Mouse (Mus musculus) stomach, embryonic 16.5 days (tissue): ENCODE results near the gene Alg14. TPM values are rescaled to one million over a fixed set of nuclear protein-coding genes. Genes with fewer than 3 reads are reported as not detected.

ENCODE experiments used
- ATAC-seq: fragments of 200-750 bp; cut with Nextera tagmentation; 2 replicates; pipeline ENCODE4 v1.8.0; 2017; ENCODE audit warnings: moderate number of reproducible peaks, moderate TSS enrichment; ENCODE audit not compliant: insufficient read depth, low FRiP score
- H3K27ac ChIP-seq: fragments of 300-500 bp; sonication (generic); 2 replicates; pipeline ENCODE4 v1.5.1; 2014; ENCODE audit warnings: low read length
- H3K27me3 ChIP-seq: fragments of 300-500 bp; sonication (generic); 2 replicates; pipeline ENCODE4 v1.6.1; 2014; ENCODE audit warnings: low read length, control low read depth, mixed read lengths; ENCODE audit not compliant: control insufficient read depth, insufficient read depth
- H3K36me3 ChIP-seq: fragments of 300-500 bp; sonication (generic); 2 replicates; pipeline ENCODE4 v1.6.1; 2014; ENCODE audit warnings: low read length; ENCODE audit not compliant: control insufficient read depth, insufficient read depth
- H3K4me1 ChIP-seq: fragments of 300-500 bp; sonication (generic); 2 replicates; pipeline ENCODE4 v1.6.1; 2014; ENCODE audit warnings: low read length, control low read depth, mixed read lengths; ENCODE audit not compliant: control insufficient read depth, insufficient read depth
- H3K4me2 ChIP-seq: fragments of 300-500 bp; sonication (generic); 2 replicates; pipeline ENCODE4 v1.6.1; 2014; ENCODE audit warnings: low read depth, low read length, mixed read lengths
- H3K4me3 ChIP-seq: fragments of 300-500 bp; sonication (generic); replicated peaks from 2 replicates; pipeline ENCODE4 v1.5.1; 2014; ENCODE audit warnings: mild to moderate bottlenecking, low read length
- H3K9ac ChIP-seq: fragments of 300-500 bp; sonication (generic); 2 replicates; pipeline ENCODE4 v1.6.1; 2014; ENCODE audit warnings: low read length
- H3K9me3 ChIP-seq: fragments of 300-500 bp; sonication (generic); replicated peaks from 2 replicates; pipeline ENCODE4 v1.6.1; 2016; ENCODE audit warnings: low read length, control low read depth; ENCODE audit not compliant: control insufficient read depth
- WGBS: fragments of 180-500 bp; shearing (Covaris S2); extraction: QIAGEN DNeasy Blood & Tissue Kit; methylation state at CpG from one replicate; pipeline ENCODE4 v1.1.7; 2014; 5-methylcytosine and 5-hydroxymethylcytosine counted together
- polyA plus RNA-seq: library from polyadenylated mRNA; unstranded; fragments of >200 nt; fragmentation: Nextera tagmentation; extraction: Ambion mirVana; gene quantifications from 2 replicates; pipeline ENCODE4 v1.2.1, GENCODE M21; 2015

The Alg14 gene
- polyA plus RNA-seq, 1 experiment from 2014 or later, result 45.8 TPM

GRCm38 (mm10) chr3:121258521-121259478 is 32.8 kb upstream of the Alg14 start:
- no peak for ATAC-seq
- 67% methylated on average over 20 of the region's 20 CpGs for whole genome bisulfite sequencing
- no peaks in the 10 kb centered on the region for H3K9me3 ChIP-seq
- no peaks in the 10 kb centered on the region for H3K36me3 ChIP-seq
- no peak overlapping the region for H3K4me2 ChIP-seq
- no peak overlapping the region for H3K9ac ChIP-seq
- no peak overlapping the region for H3K27ac ChIP-seq
- H3K4me1 ChIP-seq, result peaks cover 12% of the 10 kb centered on the region; the same call in 1 of the 2 replicates
- peaks cover 23% of the 10 kb centered on the region for H3K27me3 ChIP-seq
- H3K4me3 ChIP-seq, result no peak overlapping the region

- no peak for ATAC-seq
- Histone ChIP-seq H3K9ac (no peak overlapping the region), H3K9me3 (no peaks in the 10 kb centered on the region), H3K4me1 (peaks cover 12% of the 10 kb centered on the region; the same call in 1 of the 2 replicates), H3K36me3 (no peaks in the 10 kb centered on the region), H3K27ac (no peak overlapping the region), H3K4me2 (no peak overlapping the region), H3K4me3 (no peak overlapping the region), H3K27me3 (peaks cover 28% of the 10 kb centered on the region)
- 86% methylated on average over 7 of the region's 7 CpGs for WGBS
These were observed 31.5 kb upstream of the Alg14 start for GRCm38 (mm10) chr3:121260041-121260440.

GRCm38 (mm10) chr3:121260831-121261230 is 30.7 kb upstream of the Alg14 start:
- no peak overlapping the region for H3K27ac ChIP-seq
- H3K4me1 ChIP-seq, result peaks cover 12% of the 10 kb centered on the region; the same call in 1 of the 2 replicates
- WGBS, result 82% methylated on average over 1 of the region's 1 CpGs
- peaks cover 28% of the 10 kb centered on the region for H3K27me3 ChIP-seq
- no peak overlapping the region for H3K4me2 ChIP-seq
- no peak overlapping the region for H3K9ac ChIP-seq
- H3K36me3 ChIP-seq, result no peaks in the 10 kb centered on the region
- no peak for ATAC-seq
- H3K4me3 ChIP-seq, result no peak overlapping the region
- no peaks in the 10 kb centered on the region for H3K9me3 ChIP-seq

- Histone ChIP-seq H3K27me3 (peaks cover 28% of the 10 kb centered on the region), H3K4me1 (peaks cover 12% of the 10 kb centered on the region; the same call in 1 of the 2 replicates), H3K36me3 (no peaks in the 10 kb centered on the region), H3K4me3 (no peak overlapping the region), H3K4me2 (no peak overlapping the region), H3K27ac (no peak overlapping the region), H3K9me3 (no peaks in the 10 kb centered on the region), H3K9ac (no peak overlapping the region)
- WGBS, result 84% methylated on average over 7 of the region's 7 CpGs
- no peak for ATAC-seq
These were observed 30.3 kb upstream of the Alg14 start for GRCm38 (mm10) chr3:121261251-121261650.

- WGBS, result 11% methylated on average over 21 of the region's 21 CpGs
- Histone ChIP-seq H3K27me3 (peaks cover 28% of the 10 kb centered on the region), H3K9me3 (no peaks in the 10 kb centered on the region), H3K9ac (peak overlapping the region; percentile 79), H3K4me1 (peaks cover 12% of the 10 kb centered on the region; the same call in 1 of the 2 replicates), H3K4me3 (peak overlapping the region; percentile 62), H3K36me3 (no peaks in the 10 kb centered on the region), H3K4me2 (peak overlapping the region; percentile 98), H3K27ac (no peak overlapping the region)
- ATAC-seq, result no peak
These were observed 29.5 kb upstream of the Alg14 start for GRCm38 (mm10) chr3:121261939-121262520.

GRCm38 (mm10) chr3:121262521-121263204 is 28.9 kb upstream of the Alg14 start:
- peak overlapping the region; percentile 62 for H3K4me3 ChIP-seq
- peak overlapping the region; percentile 22 for H3K27ac ChIP-seq
- H3K9me3 ChIP-seq, result no peaks in the 10 kb centered on the region
- peaks cover 12% of the 10 kb centered on the region; the same call in 1 of the 2 replicates for H3K4me1 ChIP-seq
- under 1% methylated on average over 97 of the region's 97 CpGs for WGBS
- peaks cover 28% of the 10 kb centered on the region for H3K27me3 ChIP-seq
- no peaks in the 10 kb centered on the region for H3K36me3 ChIP-seq
- peak overlapping the region; percentile 98 for H3K4me2 ChIP-seq
- H3K9ac ChIP-seq, result peak overlapping the region; percentile 79
- ATAC-seq, result peak; percentile 93

- peak overlapping the region; percentile 62 for H3K4me3 ChIP-seq
- WGBS, result 1% methylated on average over 20 of the region's 20 CpGs
- ATAC-seq, result peak; percentile 75; the same call in 1 of the 2 replicates
These were observed 28.4 kb upstream of the Alg14 start for GRCm38 (mm10) chr3:121263205-121263548.

GRCm38 (mm10) chr3:121264242-121264641 is 27.3 kb upstream of the Alg14 start:
- H3K27me3 ChIP-seq, result peaks cover 28% of the 10 kb centered on the region
- no peaks in the 10 kb centered on the region for H3K9me3 ChIP-seq
- H3K4me2 ChIP-seq, result no peak overlapping the region
- H3K4me3 ChIP-seq, result no peak overlapping the region
- no peaks in the 10 kb centered on the region for H3K36me3 ChIP-seq
- WGBS, result 56% methylated on average over 6 of the region's 6 CpGs
- no peak for ATAC-seq
- no peak overlapping the region for H3K27ac ChIP-seq
- 0 out of 2 replicates have a peak, but pooled peaks cover 8% of the 10 kb centered on the region for H3K4me1 ChIP-seq
- H3K9ac ChIP-seq, result no peak overlapping the region

More at GRCm38 (mm10) chr3:121263205-121263548, 28.4 kb upstream of the Alg14 start:
- H3K4me2 ChIP-seq, result peak overlapping the region; percentile 98
- peak overlapping the region; percentile 79 for H3K9ac ChIP-seq
- peaks cover 12% of the 10 kb centered on the region; the same call in 1 of the 2 replicates for H3K4me1 ChIP-seq
- H3K9me3 ChIP-seq, result no peaks in the 10 kb centered on the region
- peak overlapping the region; percentile 22 for H3K27ac ChIP-seq
- peaks cover 28% of the 10 kb centered on the region for H3K27me3 ChIP-seq
- no peaks in the 10 kb centered on the region for H3K36me3 ChIP-seq
